Mouse (Mus musculus): ENCODE measurements at regions not wholly inside any gene's neighbourhood (a gene's known extent, or its start where the extent isn't known, plus 50 kb on each side); places are given as distances from the start of the nearest gene placed in this dataset.

- in situ Hi-C loops (cut with MboI, MseI) = no loop called here
Observed at GRCm38 (mm10) chr12:15895215-15895614, 78.5 kb upstream of the Trib2 start.

- in situ Hi-C loops (cut with MboI, MseI) = no loop called here
Observed at GRCm38 (mm10) chr12:15890591-15890990, 73.9 kb upstream of the Trib2 start.

GRCm38 (mm10) chr12:15879907-15880430 lies 63.2 kb upstream of the Trib2 start:
- in situ Hi-C loops (cut with MboI, MseI) = no loop called here
